Mouse (Mus musculus): ENCODE results near the gene Upk3bl. TPM values are rescaled to one million over a fixed set of nuclear protein-coding genes. Genes with fewer than 3 reads are reported as not detected.
"Not testable (repeated sequence)": the region's sequence is repeated elsewhere in the genome, so short reads cannot be mapped to it uniquely, and the experiment has no call there.

The Upk3bl gene
- polyA plus RNA-seq, 1 experiment from 2014 or later = 62.4 TPM

GRCm38 (mm10) chr5:136040210-136040609 lies 14.1 kb upstream of the Upk3bl start:
- H3K4me1 ChIP-seq (ENCODE audit: control insufficient read depth, insufficient read depth, low read length) = no peaks in the 10 kb centered on the region
- H3K27me3 ChIP-seq (ENCODE audit: control insufficient read depth, insufficient read depth, low read length) = no peaks in the 10 kb centered on the region
- no peak overlapping the region for H3K4me3 ChIP-seq (ENCODE audit: low read depth, low read length)
- H3K27ac ChIP-seq (ENCODE audit: low read length) = no peak overlapping the region
- no peak for ATAC-seq (ENCODE audit: insufficient number of reproducible peaks, insufficient read depth, low FRiP score, low read depth)
- no peaks in the 10 kb centered on the region for H3K36me3 ChIP-seq (ENCODE audit: control insufficient read depth, insufficient read depth, low read length)
- H3K9me3 ChIP-seq (ENCODE audit: control insufficient read depth, low read depth, low read length) = no peaks in the 10 kb centered on the region
- no peak overlapping the region for H3K9ac ChIP-seq (replicated peaks; ENCODE audit: low read depth, low read length)
- H3K4me2 ChIP-seq (replicated peaks; ENCODE audit: low read depth, low read length) = no peak overlapping the region
- 36% methylated on average over 5 of the region's 5 CpGs for WGBS

- H3K9me3 ChIP-seq (ENCODE audit: control insufficient read depth, low read depth, low read length) = no peaks in the 10 kb centered on the region
- ATAC-seq (ENCODE audit: insufficient number of reproducible peaks, insufficient read depth, low FRiP score, low read depth) = no peak
- WGBS = 49% methylated on average over 2 of the region's 2 CpGs
Measured at GRCm38 (mm10) chr5:136041260-136041659, 13.0 kb upstream of the Upk3bl start.

GRCm38 (mm10) chr5:136041666-136042065 lies 12.6 kb upstream of the Upk3bl start:
- H3K27ac ChIP-seq (ENCODE audit: low read length) = no peak overlapping the region
- H3K4me3 ChIP-seq (ENCODE audit: low read depth, low read length) = no peak overlapping the region
- WGBS = 93% methylated on average over 8 of the region's 8 CpGs
- H3K36me3 ChIP-seq (ENCODE audit: control insufficient read depth, insufficient read depth, low read length) = no peaks in the 10 kb centered on the region
- H3K4me1 ChIP-seq (ENCODE audit: control insufficient read depth, insufficient read depth, low read length) = peaks cover 3% of the 10 kb centered on the region; the same call in 1 of the 2 replicates
- no peak for ATAC-seq (ENCODE audit: insufficient number of reproducible peaks, insufficient read depth, low FRiP score, low read depth)
- H3K27me3 ChIP-seq (ENCODE audit: control insufficient read depth, insufficient read depth, low read length) = no peaks in the 10 kb centered on the region
- H3K9ac ChIP-seq (replicated peaks; ENCODE audit: low read depth, low read length) = no peak overlapping the region
- no peaks in the 10 kb centered on the region for H3K9me3 ChIP-seq (ENCODE audit: control insufficient read depth, low read depth, low read length)
- no peak overlapping the region for H3K4me2 ChIP-seq (replicated peaks; ENCODE audit: low read depth, low read length)

More at GRCm38 (mm10) chr5:136041260-136041659, 13.0 kb upstream of the Upk3bl start:
- H3K9ac ChIP-seq (replicated peaks; ENCODE audit: low read depth, low read length) = no peak overlapping the region
- no peak overlapping the region for H3K4me2 ChIP-seq (replicated peaks; ENCODE audit: low read depth, low read length)
- H3K36me3 ChIP-seq (ENCODE audit: control insufficient read depth, insufficient read depth, low read length) = no peaks in the 10 kb centered on the region
- peaks cover 3% of the 10 kb centered on the region; the same call in 1 of the 2 replicates for H3K4me1 ChIP-seq (ENCODE audit: control insufficient read depth, insufficient read depth, low read length)
- H3K27ac ChIP-seq (ENCODE audit: low read length) = no peak overlapping the region
- no peaks in the 10 kb centered on the region for H3K27me3 ChIP-seq (ENCODE audit: control insufficient read depth, insufficient read depth, low read length)
- H3K4me3 ChIP-seq (ENCODE audit: low read depth, low read length) = no peak overlapping the region

- H3K4me2 ChIP-seq (replicated peaks; ENCODE audit: low read depth, low read length) = no peak overlapping the region
- H3K4me3 ChIP-seq (ENCODE audit: low read depth, low read length) = no peak overlapping the region
- H3K9me3 ChIP-seq (ENCODE audit: control insufficient read depth, low read depth, low read length) = no peaks in the 10 kb centered on the region
- no peaks in the 10 kb centered on the region for H3K27me3 ChIP-seq (ENCODE audit: control insufficient read depth, insufficient read depth, low read length)
- WGBS = 64% methylated on average over 13 of the region's 13 CpGs
- no peak for ATAC-seq (ENCODE audit: insufficient number of reproducible peaks, insufficient read depth, low FRiP score, low read depth)
- H3K27ac ChIP-seq (ENCODE audit: low read length) = no peak overlapping the region
- H3K36me3 ChIP-seq (ENCODE audit: control insufficient read depth, insufficient read depth, low read length) = no peaks in the 10 kb centered on the region
- H3K9ac ChIP-seq (replicated peaks; ENCODE audit: low read depth, low read length) = no peak overlapping the region
- peaks cover 3% of the 10 kb centered on the region; the same call in 1 of the 2 replicates for H3K4me1 ChIP-seq (ENCODE audit: control insufficient read depth, insufficient read depth, low read length)
Measured at GRCm38 (mm10) chr5:136044865-136045264, 9.4 kb upstream of the Upk3bl start.

GRCm38 (mm10) chr5:136045408-136045807 lies 8.9 kb upstream of the Upk3bl start:
- H3K36me3 ChIP-seq (ENCODE audit: control insufficient read depth, insufficient read depth, low read length) = no peaks in the 10 kb centered on the region
- H3K9me3 ChIP-seq (ENCODE audit: control insufficient read depth, low read depth, low read length) = no peaks in the 10 kb centered on the region
- H3K27me3 ChIP-seq (ENCODE audit: control insufficient read depth, insufficient read depth, low read length) = no peaks in the 10 kb centered on the region
- H3K4me2 ChIP-seq (replicated peaks; ENCODE audit: low read depth, low read length) = no peak overlapping the region
- H3K4me3 ChIP-seq (ENCODE audit: low read depth, low read length) = no peak overlapping the region
- no peak overlapping the region for H3K27ac ChIP-seq (ENCODE audit: low read length)
- peaks cover 3% of the 10 kb centered on the region; the same call in 1 of the 2 replicates for H3K4me1 ChIP-seq (ENCODE audit: control insufficient read depth, insufficient read depth, low read length)
- no peak overlapping the region for H3K9ac ChIP-seq (replicated peaks; ENCODE audit: low read depth, low read length)
- no peak for ATAC-seq (ENCODE audit: insufficient number of reproducible peaks, insufficient read depth, low FRiP score, low read depth)
- 40% methylated on average over 9 of the region's 9 CpGs for WGBS

- Histone ChIP-seq H3K9me3 (ENCODE audit: control insufficient read depth, low read depth, low read length) (no peaks in the 10 kb centered on the region), H3K9ac (replicated peaks; ENCODE audit: low read depth, low read length) (no peak overlapping the region), H3K4me3 (ENCODE audit: low read depth, low read length) (no peak overlapping the region), H3K4me1 (ENCODE audit: control insufficient read depth, insufficient read depth, low read length) (peaks cover 3% of the 10 kb centered on the region; the same call in 1 of the 2 replicates), H3K27ac (ENCODE audit: low read length) (no peak overlapping the region), H3K27me3 (ENCODE audit: control insufficient read depth, insufficient read depth, low read length) (no peaks in the 10 kb centered on the region), H3K36me3 (ENCODE audit: control insufficient read depth, insufficient read depth, low read length) (no peaks in the 10 kb centered on the region), H3K4me2 (replicated peaks; ENCODE audit: low read depth, low read length) (no peak overlapping the region)
- WGBS = 3% methylated on average over 10 of the region's 10 CpGs
- ATAC-seq (ENCODE audit: insufficient number of reproducible peaks, insufficient read depth, low FRiP score, low read depth) = no peak
Measured at GRCm38 (mm10) chr5:136045987-136046386, 8.3 kb upstream of the Upk3bl start.

- H3K4me1 ChIP-seq (ENCODE audit: control insufficient read depth, insufficient read depth, low read length) = peaks cover 14% of the 10 kb centered on the region
- not testable (repeated sequence) for H3K4me2 ChIP-seq (replicated peaks; ENCODE audit: low read depth, low read length); H3K27ac ChIP-seq (ENCODE audit: low read length); H3K4me3 ChIP-seq (ENCODE audit: low read depth, low read length); H3K9ac ChIP-seq (replicated peaks; ENCODE audit: low read depth, low read length); ATAC-seq (ENCODE audit: insufficient number of reproducible peaks, insufficient read depth, low FRiP score, low read depth); H3K9me3 ChIP-seq (ENCODE audit: control insufficient read depth, low read depth, low read length); H3K27me3 ChIP-seq (ENCODE audit: control insufficient read depth, insufficient read depth, low read length); H3K36me3 ChIP-seq (ENCODE audit: control insufficient read depth, insufficient read depth, low read length)
Measured at GRCm38 (mm10) chr5:136048541-136048940, 5.8 kb upstream of the Upk3bl start.

GRCm38 (mm10) chr5:136049926-136050325 lies 4.4 kb upstream of the Upk3bl start:
- H3K36me3 ChIP-seq (ENCODE audit: control insufficient read depth, insufficient read depth, low read length) = no peaks in the 10 kb centered on the region
- H3K4me3 ChIP-seq (ENCODE audit: low read depth, low read length) = no peak overlapping the region
- no peak overlapping the region for H3K4me2 ChIP-seq (replicated peaks; ENCODE audit: low read depth, low read length)
- peaks cover 14% of the 10 kb centered on the region for H3K4me1 ChIP-seq (ENCODE audit: control insufficient read depth, insufficient read depth, low read length)
- whole genome bisulfite sequencing = 35% methylated on average over 6 of the region's 6 CpGs
- H3K27ac ChIP-seq (ENCODE audit: low read length) = no peak overlapping the region
- no peaks in the 10 kb centered on the region for H3K9me3 ChIP-seq (ENCODE audit: control insufficient read depth, low read depth, low read length)
- no peak for ATAC-seq (ENCODE audit: insufficient number of reproducible peaks, insufficient read depth, low FRiP score, low read depth)
- no peaks in the 10 kb centered on the region for H3K27me3 ChIP-seq (ENCODE audit: control insufficient read depth, insufficient read depth, low read length)
- H3K9ac ChIP-seq (replicated peaks; ENCODE audit: low read depth, low read length) = no peak overlapping the region

Measured in stomach, embryonic 14.5 days (tissue).